Mouse (Mus musculus) liver, adult 2 months (tissue): ENCODE measurements around the gene Tm9sf4. TPM values are rescaled to one million over a fixed set of nuclear protein-coding genes. Genes with fewer than 3 reads are reported as not detected.

Source experiments
- DNase-seq: peaks from one replicate; pipeline ENCODE4 v3.0.0-alpha.2; 2011; ENCODE audit warnings: low read depth, low spot score; ENCODE audit errors: extremely low read depth
- H3K27ac ChIP-seq: fragments of 200-500 bp; replicated peaks from 2 replicates; pipeline ENCODE4 v1.5.1; 2012; ENCODE audit warnings: low read depth, mild to moderate bottlenecking, control low read depth, inconsistent platforms, low read length; ENCODE audit not compliant: insufficient read depth
- H3K27me3 ChIP-seq: fragments of 200-500 bp; 2 replicates; pipeline ENCODE4 v1.6.1; 2012; ENCODE audit warnings: mild to moderate bottlenecking, moderate library complexity, low read length, inconsistent platforms; ENCODE audit not compliant: control insufficient read depth, insufficient read depth
- H3K36me3 ChIP-seq: fragments of 200-500 bp; 2 replicates; pipeline ENCODE4 v1.6.1; 2012; ENCODE audit warnings: low read length, inconsistent platforms; ENCODE audit not compliant: control insufficient read depth, insufficient read depth
- H3K4me1 ChIP-seq: fragments of 200-500 bp; 2 replicates; pipeline ENCODE4 v1.6.1; 2011; ENCODE audit warnings: low read length; ENCODE audit not compliant: control insufficient read depth, insufficient read depth
- H3K4me3 ChIP-seq: fragments of 200-500 bp; 2 replicates; pipeline ENCODE4 v1.5.1; 2011; ENCODE audit warnings: low read depth, mild to moderate bottlenecking, control low read depth, low read length, moderate library complexity; ENCODE audit not compliant: insufficient read depth
- H3K79me2 ChIP-seq: fragments of 200-500 bp; 2 replicates; pipeline ENCODE4 v1.6.1; 2012; ENCODE audit warnings: inconsistent platforms, mild to moderate bottlenecking, low read length, moderate library complexity; ENCODE audit not compliant: control insufficient read depth, insufficient read depth
- H3K9ac ChIP-seq: fragments of 200-500 bp; 2 replicates; pipeline ENCODE4 v1.6.1; 2012; ENCODE audit warnings: low read depth, mild to moderate bottlenecking, control low read depth, inconsistent platforms, low read length
- CTCF ChIP-seq: fragments of 200-500 bp; IDR thresholded peaks from 2 replicates; pipeline ENCODE4 v1.5.1; 2011; ENCODE audit warnings: low read depth, low read length, control low read depth
- POLR2A ChIP-seq: fragments of 200-500 bp; IDR thresholded peaks from 2 replicates; pipeline ENCODE4 v1.6.1; 2011; ENCODE audit warnings: low read length, control low read depth; ENCODE audit not compliant: insufficient read depth; ENCODE audit errors: extremely low read depth
- WGBS: fragments of 180-500 bp; shearing (Covaris S2); methylation state at CpG from one replicate; pipeline ENCODE4 v1.1.7; 2018; 5-methylcytosine and 5-hydroxymethylcytosine counted together
- polyA plus RNA-seq: library from polyadenylated mRNA; depleted of rRNA; stranded (reverse); fragments of >200 nt; gene quantifications from 2 replicates; pipeline ENCODE4 v1.2.3, GENCODE M21; 2012
- total RNA-seq: library from RNA; depleted of rRNA; stranded (reverse); fragments of >200 nt; gene quantifications from 2 replicates; pipeline ENCODE4 v1.2.3, GENCODE M21; 2014

Tm9sf4 gene
- total and polyA plus RNA-seq, 2 experiments, result 28.0 to 45.5 TPM

DNA sequence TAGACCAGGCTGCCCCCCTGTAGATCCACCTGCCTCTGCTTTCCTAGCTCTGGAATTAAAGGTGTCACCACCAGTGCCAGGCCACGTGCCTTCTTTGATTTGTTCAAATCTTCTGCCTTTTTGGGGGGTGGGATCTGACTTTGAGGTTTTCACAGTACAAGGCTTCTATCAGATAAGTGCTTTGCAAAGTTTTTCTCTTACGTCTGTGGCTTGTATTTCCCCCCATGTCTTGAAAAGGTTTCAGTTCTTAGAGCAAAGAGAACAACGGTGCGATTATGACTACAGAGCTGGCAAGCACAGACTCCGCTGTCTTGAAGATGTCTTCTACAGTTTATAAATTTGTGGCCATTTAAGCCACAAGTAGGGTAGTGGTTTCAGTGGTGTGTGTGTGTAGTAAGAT, 50.3 kb downstream of the Tm9sf4 start:
- Histone ChIP-seq H3K9ac (no peak overlapping the region), H3K36me3 (peaks cover 8% of the 10 kb centered on the region; the same call in 1 of the 2 replicates), H3K4me3 (no peak overlapping the region), H3K4me1 (peaks cover 2% of the 10 kb centered on the region), H3K27me3 (no peaks in the 10 kb centered on the region), H3K27ac (no peak overlapping the region), H3K79me2 (no peaks in the 10 kb centered on the region)
- no peak for DNase-seq
- WGBS, result 91% methylated on average over 5 of the region's 5 CpGs
- TF ChIP-seq POLR2A (no peak), CTCF (no peak)

DNA sequence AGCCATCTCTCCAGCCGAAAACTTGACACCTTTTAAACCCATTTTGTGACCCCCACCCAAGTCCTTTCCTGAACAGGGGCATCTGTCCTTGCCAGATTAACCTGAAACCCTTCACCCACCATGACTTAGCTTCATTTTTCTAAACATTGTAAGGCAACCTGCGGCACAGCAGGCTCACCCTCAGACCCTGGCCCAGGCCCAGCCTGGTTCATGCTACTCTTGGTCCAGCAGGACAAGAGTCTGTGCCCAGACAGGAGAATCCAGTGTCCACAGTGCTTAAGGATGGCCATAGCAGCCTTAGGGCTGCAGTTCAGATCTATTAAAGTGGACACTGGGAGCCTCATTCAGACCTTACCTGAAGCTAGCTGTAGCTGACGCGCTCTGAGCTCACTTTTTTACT, 52.2 kb downstream of the Tm9sf4 start:
- DNase-seq, result no peak
- Histone ChIP-seq H3K9ac (no peak overlapping the region), H3K27ac (no peak overlapping the region), H3K4me3 (no peak overlapping the region), H3K27me3 (no peaks in the 10 kb centered on the region), H3K4me1 (peaks cover 2% of the 10 kb centered on the region), H3K79me2 (no peaks in the 10 kb centered on the region), H3K36me3 (peaks cover 3% of the 10 kb centered on the region; the same call in 1 of the 2 replicates)
- TF ChIP-seq CTCF, result no peak
- no peak for TF ChIP-seq POLR2A
- 92% methylated on average over 4 of the region's 4 CpGs for WGBS

DNA sequence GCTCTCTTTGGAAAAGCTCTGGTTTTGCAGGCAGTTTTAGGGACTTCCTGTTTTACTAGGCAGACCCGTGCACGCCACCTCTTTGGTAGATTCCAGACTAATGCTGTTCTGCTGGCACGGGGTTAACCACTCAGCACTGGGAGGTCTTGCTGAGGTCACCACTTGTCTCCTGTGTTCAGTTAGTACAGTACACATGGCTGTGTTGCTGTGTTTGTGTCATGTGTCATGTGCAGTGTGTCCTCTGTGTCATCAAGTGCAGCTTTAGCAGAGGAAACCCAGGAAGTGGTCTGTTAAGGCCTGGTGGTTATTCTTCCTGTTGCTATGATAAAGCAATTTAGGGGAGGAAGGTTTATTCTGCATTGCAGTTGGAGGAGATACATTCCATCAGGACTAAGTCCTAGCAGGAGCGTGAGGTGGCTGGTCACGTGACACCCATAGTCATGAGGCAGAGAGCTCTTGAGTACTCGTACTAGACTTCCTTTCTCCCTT, 53.7 kb downstream of the Tm9sf4 start:
- DNase-seq, result peak; percentile 12
- no peak for TF ChIP-seq CTCF
- TF ChIP-seq POLR2A, result no peak
- Histone ChIP-seq H3K4me1 (peaks cover 2% of the 10 kb centered on the region), H3K27me3 (no peaks in the 10 kb centered on the region), H3K4me3 (no peak overlapping the region), H3K9ac (no peak overlapping the region), H3K36me3 (no peaks in the 10 kb centered on the region), H3K79me2 (no peaks in the 10 kb centered on the region), H3K27ac (no peak overlapping the region)
- WGBS, result 58% methylated on average over 6 of the region's 6 CpGs

DNA sequence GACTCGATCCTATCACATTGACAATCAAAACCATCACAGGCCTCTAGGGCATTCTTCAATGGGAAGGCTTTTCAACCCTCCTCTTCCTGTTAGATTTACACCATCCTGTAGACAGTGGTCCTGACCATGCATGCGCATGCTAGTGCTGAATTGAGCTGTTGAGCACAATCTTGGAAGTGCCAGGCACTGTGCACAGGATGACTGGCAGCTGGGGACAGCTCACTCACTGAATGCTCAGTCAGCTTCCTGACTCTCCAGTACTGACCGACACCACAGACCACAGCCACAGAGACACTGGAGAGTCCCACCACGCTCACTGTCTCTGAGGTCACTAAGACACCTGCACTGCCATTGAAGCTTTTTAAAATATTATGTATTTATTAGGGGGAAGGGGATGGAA, 54.3 kb downstream of the Tm9sf4 start:
- Histone ChIP-seq H3K4me3 (no peak overlapping the region), H3K4me1 (peaks cover 2% of the 10 kb centered on the region), H3K27me3 (no peaks in the 10 kb centered on the region), H3K9ac (no peak overlapping the region), H3K79me2 (no peaks in the 10 kb centered on the region), H3K27ac (no peak overlapping the region), H3K36me3 (no peaks in the 10 kb centered on the region)
- no peak for TF ChIP-seq CTCF
- TF ChIP-seq POLR2A, result no peak
- 84% methylated on average over 4 of the region's 4 CpGs for WGBS
- DNase-seq, result no peak

DNA sequence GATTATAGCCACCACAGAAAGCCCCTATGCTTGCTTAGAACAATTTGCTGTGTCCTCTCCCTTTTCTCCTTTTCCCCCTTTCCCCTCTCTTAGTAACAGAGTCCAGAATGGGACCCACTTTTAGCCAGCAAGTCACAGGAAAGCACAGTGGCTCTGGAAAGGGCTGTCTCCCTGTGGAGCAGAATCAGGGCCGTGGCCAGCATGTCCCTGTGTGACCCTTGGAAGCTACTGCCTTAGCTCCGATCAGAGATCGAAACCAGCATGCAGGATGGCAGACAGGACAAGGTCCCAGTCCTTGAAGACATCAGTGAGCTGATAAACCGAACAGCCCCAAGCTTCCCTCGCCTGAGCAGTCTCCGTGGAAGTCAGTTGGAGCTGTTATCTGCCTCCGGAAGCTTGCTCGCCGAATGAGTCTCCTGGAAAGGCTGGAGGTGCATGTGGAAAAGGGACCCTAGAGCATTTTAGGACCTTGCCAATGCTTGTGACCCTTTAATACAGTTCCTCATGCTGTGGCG, 56.8 kb downstream of the Tm9sf4 start:
- Histone ChIP-seq H3K27me3 (no peaks in the 10 kb centered on the region), H3K9ac (no peak overlapping the region), H3K4me3 (no peak overlapping the region), H3K36me3 (no peaks in the 10 kb centered on the region), H3K4me1 (peaks cover 2% of the 10 kb centered on the region), H3K79me2 (no peaks in the 10 kb centered on the region), H3K27ac (no peak overlapping the region)
- 87% methylated on average over 10 of the region's 10 CpGs for WGBS
- DNase-seq, result no peak
- TF ChIP-seq CTCF, result no peak
- no peak for TF ChIP-seq POLR2A

DNA sequence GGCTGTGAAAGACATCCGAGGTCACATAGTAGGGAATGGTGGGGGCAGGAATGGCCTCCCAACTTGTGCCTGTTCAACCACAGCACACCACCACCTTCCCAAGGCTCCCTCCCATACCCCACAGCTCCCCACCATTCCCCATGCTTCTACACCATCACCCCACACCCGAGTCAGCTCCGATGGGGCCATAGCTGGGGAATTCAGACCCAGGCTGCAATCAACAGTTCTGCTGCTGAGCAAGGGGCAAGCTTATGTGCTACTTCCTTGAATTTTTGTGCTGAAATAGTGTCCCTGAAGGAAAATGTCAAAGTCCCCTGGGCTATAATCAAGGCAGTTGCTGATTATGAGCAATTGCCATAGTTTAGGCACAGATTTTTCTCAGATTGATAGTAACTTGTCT, 57.4 kb downstream of the Tm9sf4 start:
- no peaks in the 10 kb centered on the region for H3K79me2 ChIP-seq
- no peaks in the 10 kb centered on the region for H3K27me3 ChIP-seq
- no peak overlapping the region for H3K4me3 ChIP-seq
- H3K9ac ChIP-seq, result no peak overlapping the region
- no peak for DNase-seq
- peaks cover 2% of the 10 kb centered on the region for H3K4me1 ChIP-seq
- WGBS, result 83% methylated on average over 3 of the region's 3 CpGs
- no peaks in the 10 kb centered on the region for H3K36me3 ChIP-seq
- no peak for TF ChIP-seq POLR2A
- TF ChIP-seq CTCF, result no peak
- H3K27ac ChIP-seq, result no peak overlapping the region
